Mouse (Mus musculus) liver, embryonic 11.5 days (tissue): Measurements from ENCODE around the gene Ccdc7a. TPM values are rescaled to one million over a fixed set of nuclear protein-coding genes. Genes with fewer than 3 reads are reported as not detected.

Source experiments
- ATAC-seq: fragments of 200-750 bp; cut with Nextera tagmentation; replicated peaks from 2 replicates; pipeline ENCODE4 v1.8.0; 2017; ENCODE audit warnings: moderate number of reproducible peaks, mild to moderate bottlenecking, moderate TSS enrichment, moderate library complexity; ENCODE audit not compliant: low FRiP score
- DNase-seq: peaks from one replicate; pipeline ENCODE4 v3.0.0-alpha.2; 2017; ENCODE audit warnings: low spot score
- H3K27ac ChIP-seq: fragments of 300-500 bp; sonication (generic); 2 replicates; pipeline ENCODE4 v1.5.1; 2014; ENCODE audit warnings: mild to moderate bottlenecking, low read depth, low read length, control low read depth
- H3K27me3 ChIP-seq: fragments of 300-500 bp; sonication (generic); replicated peaks from 2 replicates; pipeline ENCODE4 v1.6.1; 2014; ENCODE audit warnings: low read length, mixed read lengths; ENCODE audit not compliant: control insufficient read depth, insufficient read depth
- H3K36me3 ChIP-seq: fragments of 300-500 bp; sonication (generic); 2 replicates; pipeline ENCODE4 v1.6.1; 2014; ENCODE audit warnings: mild to moderate bottlenecking, low read length, moderate library complexity, mixed read lengths; ENCODE audit not compliant: control insufficient read depth, insufficient read depth
- H3K4me1 ChIP-seq: fragments of 300-500 bp; sonication (generic); replicated peaks from 2 replicates; pipeline ENCODE4 v1.6.1; 2014; ENCODE audit warnings: low read length, mixed read lengths; ENCODE audit not compliant: control insufficient read depth, insufficient read depth
- H3K4me2 ChIP-seq: fragments of 300-500 bp; sonication (generic); 2 replicates; pipeline ENCODE4 v1.6.1; 2014; ENCODE audit warnings: mild to moderate bottlenecking, control low read depth, moderate library complexity
- H3K4me3 ChIP-seq: fragments of 300-500 bp; sonication (generic); 2 replicates; pipeline ENCODE4 v1.5.1; 2014; ENCODE audit warnings: low read depth, low read length, control low read depth
- H3K9ac ChIP-seq: fragments of 300-500 bp; sonication (generic); 2 replicates; pipeline ENCODE4 v1.6.1; 2014; ENCODE audit warnings: low read depth, low read length, control low read depth
- H3K9me3 ChIP-seq: fragments of 300-500 bp; sonication (generic); 2 replicates; pipeline ENCODE4 v1.6.1; 2016; ENCODE audit warnings: low read length, inconsistent platforms, mixed read lengths; ENCODE audit not compliant: control insufficient read depth
- whole genome bisulfite sequencing: fragments of 180-500 bp; shearing (Covaris S2); extraction: QIAGEN DNeasy Blood & Tissue Kit; methylation state at CpG from one replicate; pipeline ENCODE4 v1.1.7; 2014; 5-methylcytosine and 5-hydroxymethylcytosine counted together
- polyA plus RNA-seq: library from polyadenylated mRNA; unstranded; fragments of >200 nt; fragmentation: Nextera tagmentation; extraction: Ambion mirVana; gene quantifications from 2 replicates; pipeline ENCODE4 v1.2.1, GENCODE M21; 2014

Ccdc7a gene
- polyA plus RNA-seq, 1 experiment from 2014 or later = not detected

DNA sequence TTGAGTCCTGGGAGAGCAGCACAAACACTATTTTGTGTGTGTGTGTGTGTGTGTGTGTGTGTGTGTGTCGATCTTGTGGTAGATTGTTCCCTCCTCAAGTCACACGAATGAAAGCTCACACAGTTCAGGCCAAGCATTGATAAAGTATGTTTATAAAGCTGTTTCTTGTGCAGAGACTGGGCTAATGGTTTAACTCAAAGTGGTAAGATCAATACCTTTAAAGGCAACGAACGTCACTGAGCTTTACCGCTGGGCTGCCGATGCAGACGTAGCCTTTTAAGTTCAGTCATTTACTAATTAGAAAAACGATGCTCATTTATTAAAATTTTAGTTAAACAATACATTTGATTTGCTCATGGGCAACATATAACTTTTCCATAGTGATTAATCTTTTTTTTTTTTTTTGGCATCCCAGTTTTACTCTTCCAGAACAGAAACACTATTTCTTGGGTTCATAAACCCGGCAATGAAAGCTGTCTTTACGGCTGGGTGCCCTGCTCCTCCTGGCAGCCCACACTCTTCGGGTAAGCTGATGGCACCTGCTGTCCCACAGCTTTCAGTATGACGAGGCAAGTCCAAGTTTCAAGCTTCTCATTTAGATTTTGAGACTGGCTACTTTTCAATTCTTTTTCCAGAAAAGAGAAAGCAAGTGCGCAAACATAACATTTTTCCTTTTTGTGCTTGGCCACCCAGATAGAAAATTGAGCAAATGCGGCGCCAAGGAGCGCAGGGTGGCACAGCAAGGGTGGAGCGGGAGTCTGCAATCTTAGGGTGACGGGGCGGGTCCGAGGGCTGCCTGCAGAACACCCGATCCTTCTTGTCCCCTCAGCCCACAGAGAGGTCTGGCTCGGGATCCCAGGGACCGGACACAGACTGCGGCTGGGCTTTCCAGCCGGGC, 380.5 kb downstream of the Ccdc7a start:
- Histone ChIP-seq H3K36me3 (no peaks in the 10 kb centered on the region), H3K9me3 (no peaks in the 10 kb centered on the region), H3K4me1 (peaks cover 7% of the 10 kb centered on the region), H3K9ac (peak overlapping the region; percentile 99), H3K4me3 (peak overlapping the region; percentile 87), H3K27ac (peak overlapping the region; percentile 97), H3K27me3 (no peaks in the 10 kb centered on the region), H3K4me2 (peak overlapping the region; percentile 85)
- peak; percentile 78 for ATAC-seq
- WGBS = 13% methylated on average over 25 of the region's 25 CpGs
- no peak for DNase-seq

Other genes with a start within 250 kb of the Ccdc7a start
- not detected in 2 replicates for gene Ccdc7b, start 1.6 kb upstream of the Ccdc7a start, polyA plus RNA-seq
- gene Gm10999, start 66.1 kb upstream of the Ccdc7a start, polyA plus RNA-seq = not detected in 2 replicates
- gene 2610044O15Rik8, start 168.9 kb upstream of the Ccdc7a start, polyA plus RNA-seq = 14.8 and 17.4 TPM in 2 replicates